Mouse (Mus musculus) olfactory bulb, adult 2 months (tissue): ENCODE results near the gene Wnk2.

Source experiments
- CTCF ChIP-seq: fragments of 200-500 bp; IDR thresholded peaks from 2 replicates; pipeline ENCODE4 v1.5.1; 2012; ENCODE audit warnings: low read depth, mild to moderate bottlenecking, low read length, moderate library complexity; ENCODE audit not compliant: insufficient read depth
- POLR2A ChIP-seq: fragments of 200-500 bp; IDR thresholded peaks from 2 replicates; pipeline ENCODE4 v1.6.1; 2012; ENCODE audit warnings: mild to moderate bottlenecking, low read depth, low read length, moderate library complexity; ENCODE audit not compliant: insufficient read depth

DNA sequence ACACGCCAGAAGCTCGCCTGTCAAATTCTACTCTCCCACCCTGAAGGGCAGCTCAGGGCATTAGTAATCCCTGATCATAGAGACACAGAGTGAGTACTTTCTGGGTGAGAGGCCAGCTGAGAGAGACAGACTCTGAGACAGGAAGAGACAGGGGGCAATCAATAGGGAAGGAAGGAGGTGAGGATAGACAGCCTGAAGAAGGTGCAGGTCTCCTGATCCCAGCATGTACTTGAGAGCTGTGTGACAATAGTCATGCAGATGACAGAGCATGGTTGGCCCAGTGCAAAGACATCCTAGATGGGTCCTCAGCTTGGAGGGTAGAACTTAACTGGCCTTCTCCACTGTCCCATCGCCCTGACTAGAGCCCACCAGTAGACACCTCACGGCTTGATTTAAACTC lies 91.5 kb downstream of the Wnk2 start:
- TF ChIP-seq CTCF (no peak), POLR2A (no peak)
